Mouse (Mus musculus): ENCODE data around the gene Vps52.
A peak's percentile ranks its signal among the peaks of the same experiment; 100 is the strongest.

The Vps52 gene

DNA sequence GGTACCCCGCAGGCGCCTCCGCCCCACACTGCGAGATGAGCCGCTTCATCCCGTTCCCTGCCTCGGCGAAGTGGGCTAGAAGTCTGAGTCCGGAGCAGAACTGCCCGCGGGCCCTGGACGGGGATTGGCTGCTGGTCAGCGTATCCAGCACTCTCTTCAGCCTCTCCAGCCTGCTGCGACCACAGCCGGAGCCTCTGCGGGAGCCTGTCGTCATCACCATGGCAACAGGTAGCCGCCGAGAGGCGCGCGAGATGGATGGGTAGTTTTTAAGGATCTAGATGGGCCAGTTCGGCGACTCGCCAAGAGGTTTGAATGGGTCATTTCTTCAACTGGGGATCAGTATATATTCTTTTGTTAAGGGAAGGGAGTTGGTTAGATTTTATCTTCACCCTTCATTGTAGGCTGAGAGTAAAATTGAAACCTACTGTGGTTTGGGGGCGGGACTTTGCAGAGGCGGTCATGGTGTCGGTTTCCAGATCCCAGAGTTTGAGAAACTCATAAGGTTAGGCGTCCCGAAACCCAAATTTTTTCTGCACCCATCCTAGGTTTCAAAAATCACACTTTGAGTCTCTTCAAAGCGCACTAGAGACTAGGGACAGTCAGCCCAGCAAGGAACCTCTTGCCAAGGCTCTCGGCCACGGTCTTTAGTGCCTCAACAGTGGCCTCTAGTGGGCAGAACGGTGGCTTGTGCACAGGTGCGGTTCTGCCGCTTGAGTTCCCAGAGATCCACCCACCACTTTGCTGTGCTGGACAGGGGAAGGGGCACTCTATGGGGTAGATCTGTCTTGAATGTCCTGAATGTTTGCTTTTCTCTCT lies 35.1 kb upstream of the Vps52 start:
- DNase-seq (ENCODE audit: low spot score in 2 of 2), result peak; percentile 81 to 90

DNA sequence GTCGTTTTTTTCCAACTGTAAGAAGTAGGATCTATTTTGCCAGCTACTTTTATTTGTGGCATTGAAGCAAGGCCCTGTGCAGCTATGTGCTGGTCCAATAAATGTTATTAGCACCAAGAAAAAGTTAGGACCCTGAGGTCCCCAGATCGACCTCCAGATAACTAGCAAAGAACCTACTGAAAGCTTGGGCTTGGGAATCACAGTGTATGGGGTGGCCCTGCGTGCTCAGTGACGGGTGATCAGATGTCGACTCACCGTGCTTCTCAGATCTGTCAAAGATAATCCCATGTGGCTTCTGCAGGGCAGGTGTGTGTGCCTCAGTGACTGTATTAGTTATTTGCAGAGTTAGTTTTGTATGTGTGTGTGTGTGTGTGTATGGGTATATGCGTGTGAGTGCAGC lies 34.3 kb upstream of the Vps52 start:
- no peak for DNase-seq (ENCODE audit: low spot score in 2 of 2)

DNA sequence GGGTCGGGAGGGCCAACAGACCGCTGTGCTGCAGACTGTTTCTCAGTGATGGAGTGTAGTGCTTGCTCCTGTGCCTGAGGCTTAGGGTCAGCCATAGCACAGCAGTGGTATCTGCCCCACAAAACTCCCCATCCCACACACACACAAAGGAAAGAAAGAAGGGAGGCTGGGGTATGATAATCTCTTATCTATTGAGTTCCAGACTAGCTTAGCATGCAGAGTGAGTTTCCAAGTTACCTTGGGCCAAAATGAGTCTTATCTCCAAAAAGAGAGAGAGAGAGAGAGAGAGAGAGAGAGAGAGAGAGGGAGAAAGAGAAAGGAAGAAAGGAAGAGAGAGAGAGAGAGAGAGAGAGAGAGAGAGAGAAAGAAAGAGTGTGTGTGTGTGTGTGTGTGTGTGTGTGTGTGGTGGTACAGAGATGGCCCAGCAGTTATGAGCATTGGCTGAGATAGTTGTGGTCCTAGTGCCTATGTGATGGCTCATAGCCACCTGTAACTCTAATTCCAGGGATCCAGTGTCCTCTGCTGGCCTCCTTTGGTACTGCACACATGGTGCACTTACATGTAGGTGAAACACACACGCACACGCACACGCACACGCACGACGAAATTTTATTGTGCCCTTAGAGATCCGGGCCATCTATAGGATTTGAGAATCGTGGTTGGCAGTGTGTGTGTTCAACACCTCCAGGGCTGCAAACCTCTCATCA lies 30.9 kb upstream of the Vps52 start:
- peak in 1 of 2 experiments; percentile 63 for DNase-seq (ENCODE audit: low spot score in 2 of 2)

DNA sequence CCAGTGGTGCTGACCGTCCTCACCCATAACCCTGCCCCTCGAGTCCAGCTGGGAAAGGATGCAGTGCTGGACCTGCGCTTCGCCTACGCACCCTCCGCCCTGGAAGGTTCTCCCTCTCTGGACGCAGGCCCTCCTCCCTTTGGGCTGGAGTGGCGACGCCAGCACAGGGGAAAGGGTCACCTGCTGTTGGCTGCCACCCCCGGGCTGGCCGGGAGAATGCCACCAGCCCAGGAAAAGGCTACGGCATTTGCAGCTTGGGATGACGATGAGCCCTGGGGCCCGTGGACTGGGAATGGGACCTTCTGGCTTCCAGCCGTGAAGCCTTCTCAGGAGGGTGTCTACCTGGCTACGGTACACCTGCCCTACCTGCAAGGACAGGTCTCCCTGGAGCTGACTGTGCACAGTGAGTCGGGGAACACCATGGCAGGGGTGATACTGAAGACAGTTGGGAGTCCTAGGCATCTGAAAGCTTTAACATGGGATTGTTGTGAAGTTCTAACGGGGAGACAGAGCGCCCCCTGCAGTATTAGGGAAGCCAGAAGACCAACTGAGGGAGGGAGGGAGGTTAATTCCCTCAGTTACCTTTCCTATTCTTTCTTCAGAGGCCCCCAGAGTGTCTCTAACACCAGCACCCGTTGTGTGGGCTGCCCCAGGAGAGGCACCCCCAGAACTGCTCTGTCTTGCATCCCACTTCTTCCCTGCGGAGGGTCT lies 30.1 kb upstream of the Vps52 start:
- no peak for DNase-seq (ENCODE audit: low spot score in 2 of 2)

DNA sequence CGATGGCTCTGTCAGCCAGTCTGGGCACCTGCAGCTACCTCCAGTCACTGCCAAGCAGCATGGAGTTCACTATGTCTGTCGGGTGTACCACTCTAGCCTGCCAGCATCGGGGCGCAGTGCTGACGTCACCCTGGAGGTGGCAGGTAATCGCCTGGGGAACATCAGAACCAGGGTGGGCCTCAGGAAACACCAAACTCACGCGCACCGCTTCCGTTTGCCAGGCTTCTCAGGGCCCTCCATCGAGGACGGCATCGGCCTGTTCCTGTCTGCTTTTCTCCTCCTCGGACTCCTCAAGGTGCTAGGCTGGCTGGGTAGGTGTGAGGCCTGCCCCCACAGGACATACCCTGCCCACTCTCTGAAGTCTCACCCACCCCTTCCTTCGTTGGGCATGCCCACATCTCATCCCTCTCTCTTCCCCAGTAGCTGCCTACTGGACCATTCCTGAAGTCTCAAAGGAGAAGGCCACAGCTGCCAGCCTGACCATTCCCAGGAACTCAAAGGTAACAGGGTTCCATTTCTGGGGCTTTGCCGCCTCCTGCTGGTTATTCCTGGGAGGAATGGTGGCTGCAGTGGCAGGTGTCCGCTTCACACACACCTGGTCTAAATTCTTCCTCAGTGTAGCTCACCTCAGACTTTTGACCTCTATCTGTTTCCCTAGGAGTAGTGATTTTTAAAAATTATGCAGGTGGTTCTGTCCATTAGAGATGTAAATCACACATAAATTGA lies 29.2 kb upstream of the Vps52 start:
- DNase-seq (ENCODE audit: low spot score in 2 of 2), result no peak

DNA sequence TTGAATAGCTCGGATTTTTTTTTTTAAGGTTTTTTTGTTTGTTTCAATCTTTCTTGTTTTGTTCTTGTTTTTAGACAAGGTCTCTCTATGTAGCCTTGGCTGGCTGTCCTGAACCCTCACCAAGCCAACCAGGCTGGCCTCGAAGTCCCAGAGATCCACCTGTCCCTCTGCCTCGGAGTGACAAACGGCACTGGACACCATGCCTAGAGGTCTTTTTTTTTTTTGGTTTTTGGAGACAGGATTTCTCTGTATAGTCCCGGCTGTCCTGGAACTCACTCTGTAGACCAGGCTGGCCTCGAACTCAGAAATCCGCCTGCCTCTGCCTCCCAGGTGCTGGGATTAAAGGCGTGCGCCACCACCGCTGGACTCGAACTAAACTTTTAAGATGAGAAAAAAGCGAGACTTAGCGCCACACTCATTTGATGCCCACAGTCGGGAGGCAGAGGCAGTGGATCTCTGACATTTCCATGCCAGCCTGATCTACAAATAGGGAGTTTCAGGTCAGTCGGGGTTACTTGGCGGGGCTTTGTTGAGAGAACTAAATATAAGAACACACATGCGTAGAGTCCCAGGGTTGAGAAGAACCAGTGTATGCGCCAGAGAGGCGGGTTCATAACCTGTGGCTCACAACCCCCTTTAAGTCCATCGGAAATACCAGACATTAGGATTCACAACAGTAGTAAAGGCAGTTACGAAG lies 27.2 kb upstream of the Vps52 start:
- no peak for DNase-seq (ENCODE audit: low spot score in 2 of 2)

DNA sequence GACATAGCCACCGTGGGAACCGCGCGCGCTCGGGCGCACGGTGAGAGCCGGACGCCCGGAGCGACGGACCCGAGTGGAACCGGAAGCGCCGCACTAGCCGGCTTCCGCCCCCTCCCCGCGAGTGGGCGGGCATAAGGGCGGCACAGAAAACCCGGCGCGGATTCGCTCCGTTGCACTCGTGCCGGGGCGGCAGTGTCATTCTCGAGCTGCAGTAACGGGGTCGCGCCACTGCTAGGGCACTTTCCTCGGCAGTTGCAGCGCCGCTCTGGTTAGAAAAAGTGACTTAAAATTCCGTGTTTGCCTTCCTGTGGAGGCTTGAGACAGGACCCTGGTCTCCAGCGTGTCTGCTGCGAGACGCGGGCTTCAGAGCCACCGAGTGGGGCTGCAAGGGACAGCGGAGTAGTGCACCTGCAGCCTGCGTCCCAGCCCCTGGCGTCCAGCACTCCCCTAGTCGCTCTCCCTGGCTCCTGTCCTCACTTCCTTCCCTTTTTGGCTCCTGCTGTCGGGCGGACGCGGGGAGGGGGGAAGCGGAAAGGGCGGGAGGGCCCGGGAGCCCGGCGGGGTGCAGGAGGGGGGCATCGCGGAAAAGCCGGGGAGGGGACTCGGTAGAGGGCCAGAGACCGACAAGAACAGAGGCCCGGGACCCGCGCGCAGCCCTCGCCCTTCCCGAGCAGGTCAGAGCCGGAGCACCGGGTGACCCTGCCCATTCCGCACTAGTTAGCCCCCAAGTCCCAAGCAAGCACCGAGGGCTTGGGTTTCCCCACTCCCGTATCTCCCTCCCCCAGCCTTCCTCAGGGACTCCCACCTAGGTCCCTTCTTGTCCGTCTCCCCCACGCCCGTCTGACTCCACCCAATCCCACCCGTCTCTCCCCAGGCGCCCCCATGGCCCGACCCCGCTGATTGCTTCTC lies 26.0 kb upstream of the Vps52 start, which contains the start of gene Rgl2:
TSS of gene Rgl2 (plus strand) at position 173 of the 909 bp plus-strand sequence.
- DNase-seq (ENCODE audit: low spot score in 2 of 2), result peak; percentile 96 to 98

DNA sequence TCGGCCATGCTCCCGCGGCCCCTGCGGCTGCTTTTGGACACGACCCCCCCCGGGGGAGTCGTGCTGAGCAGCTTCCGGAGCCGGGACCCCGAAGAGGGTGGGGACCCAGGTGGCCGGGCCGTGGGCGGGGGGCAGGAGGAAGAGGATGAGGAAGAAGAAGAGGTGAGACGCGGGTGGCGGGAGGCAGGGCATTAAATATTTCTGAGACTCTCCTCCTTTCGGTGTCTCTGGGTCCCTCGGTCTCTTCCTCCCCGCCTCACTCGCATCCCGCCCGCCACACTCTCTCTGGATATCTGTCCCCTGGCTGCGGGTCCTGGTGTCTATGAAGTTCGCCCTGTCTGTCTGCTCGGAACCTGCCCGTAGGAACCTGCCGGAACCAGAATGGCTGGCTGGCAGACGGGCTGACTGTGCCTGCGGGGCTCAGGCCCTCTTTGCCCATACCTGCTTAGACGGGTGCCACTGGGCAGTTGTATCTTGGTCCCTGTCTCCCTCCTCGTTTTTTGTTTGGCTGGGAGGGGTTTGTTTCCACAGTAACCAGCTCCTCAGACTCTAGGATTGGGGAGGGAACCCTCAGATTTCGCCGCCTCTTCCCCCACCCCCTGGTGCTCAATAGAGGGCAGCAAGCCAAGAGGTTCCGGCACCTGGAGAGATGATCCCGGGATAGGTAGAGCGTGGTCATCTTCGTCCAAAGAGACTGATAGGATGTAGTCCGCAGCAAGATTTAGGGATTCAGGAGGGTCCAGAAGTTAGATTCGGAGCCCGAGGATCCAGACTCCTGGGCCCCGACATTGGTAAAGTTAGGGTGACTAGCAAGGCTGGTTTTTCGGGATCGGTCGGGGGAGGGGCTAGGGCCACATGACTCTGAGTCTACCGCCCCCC lies 25.1 kb upstream of the Vps52 start:
- DNase-seq (ENCODE audit: low spot score in 2 of 2), result peak in 1 of 2 experiments; percentile 41

DNA sequence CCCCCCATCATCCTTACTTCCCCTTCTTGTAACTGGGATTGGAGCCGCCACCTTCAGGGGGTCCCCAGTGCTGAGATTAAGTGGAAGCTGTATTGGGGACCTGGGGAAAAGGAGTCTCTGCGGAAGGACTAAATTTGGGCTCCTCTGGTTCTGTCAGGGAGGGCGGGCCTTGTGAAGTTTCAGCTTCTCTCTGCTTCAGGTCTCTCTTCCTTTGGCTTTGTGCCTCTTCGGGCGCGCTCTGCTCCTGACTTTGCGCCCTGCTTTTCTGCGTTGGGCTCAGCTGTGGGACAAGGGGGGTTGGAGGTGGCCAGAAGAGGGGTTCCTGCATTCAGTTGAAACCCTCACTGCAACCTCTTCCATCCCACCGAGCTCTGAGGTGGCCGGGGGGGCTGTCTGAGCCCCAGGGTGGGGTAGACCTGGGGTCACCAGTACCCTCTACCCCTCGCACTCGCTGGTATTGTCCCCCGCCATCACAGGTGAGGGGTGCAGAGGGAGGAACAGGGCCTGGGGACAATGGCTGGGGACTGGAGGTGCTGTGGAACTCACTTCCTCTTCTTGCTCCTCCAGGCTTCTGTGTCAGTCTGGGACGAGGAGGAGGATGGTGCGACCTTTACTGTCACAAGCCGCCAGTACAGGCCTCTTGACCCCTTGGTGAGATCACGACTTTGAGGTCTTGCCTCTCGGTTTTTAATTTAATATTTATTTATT lies 24.3 kb upstream of the Vps52 start:
- DNase-seq (ENCODE audit: low spot score in 2 of 2), result no peak

DNA sequence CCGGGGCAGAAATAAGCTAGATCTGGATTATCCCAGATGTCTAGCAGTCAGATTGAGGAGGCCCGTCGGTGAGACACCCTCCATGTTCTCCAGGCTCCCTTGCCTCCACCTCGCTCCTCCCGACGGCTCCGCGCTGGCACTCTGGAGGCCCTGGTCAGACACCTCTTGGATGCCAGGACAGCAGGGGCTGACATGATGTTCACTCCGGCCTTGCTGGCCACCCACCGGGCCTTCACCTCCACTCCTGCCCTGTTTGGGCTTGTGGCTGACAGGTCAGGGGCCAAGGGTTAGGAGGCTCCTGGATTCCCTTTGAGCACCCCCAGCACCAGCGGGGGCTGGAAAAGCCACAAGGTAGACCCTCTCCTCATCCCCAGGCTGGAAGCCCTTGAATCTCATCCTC lies 23.7 kb upstream of the Vps52 start:
- no peak for DNase-seq (ENCODE audit: low spot score in 2 of 2)

DNA sequence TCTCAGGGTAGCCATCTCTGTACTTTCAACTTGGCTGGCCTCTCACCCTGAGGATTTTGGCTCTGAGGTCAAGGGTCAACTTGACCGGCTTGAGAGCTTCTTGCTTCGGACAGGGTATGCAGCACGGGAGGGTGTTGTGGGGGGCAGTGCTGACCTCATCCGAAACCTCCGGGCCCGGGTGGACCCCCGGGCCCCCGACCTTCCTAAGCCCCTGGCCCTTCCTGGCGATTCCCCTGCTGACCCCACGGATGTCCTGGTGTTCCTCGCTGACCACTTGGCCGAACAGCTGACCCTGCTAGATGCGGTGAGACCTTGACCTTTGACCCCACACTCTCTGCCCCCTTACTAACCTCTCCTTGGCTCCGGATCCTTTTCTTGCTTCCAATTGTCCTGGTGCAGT lies 23.2 kb upstream of the Vps52 start:
- DNase-seq (ENCODE audit: low spot score in 2 of 2), result no peak

DNA sequence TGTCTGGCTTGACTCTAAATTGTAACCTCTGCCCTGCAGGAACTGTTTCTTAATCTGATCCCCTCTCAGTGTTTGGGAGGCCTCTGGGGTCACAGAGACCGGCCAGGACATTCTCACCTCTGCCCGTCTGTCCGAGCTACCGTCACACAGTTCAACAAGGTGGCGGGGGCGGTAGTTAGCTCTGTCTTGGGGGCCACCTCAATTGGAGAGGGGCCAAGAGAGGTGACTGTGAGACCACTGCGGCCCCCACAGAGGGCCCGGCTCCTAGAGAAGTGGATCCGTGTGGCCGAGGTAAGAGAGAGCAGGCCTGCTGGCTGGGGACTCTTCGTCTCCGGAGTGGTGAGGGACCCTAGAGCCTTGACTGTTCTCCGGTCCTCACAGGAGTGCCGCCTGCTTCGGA lies 22.6 kb upstream of the Vps52 start:
- DNase-seq (ENCODE audit: low spot score in 2 of 2), result no peak

DNA sequence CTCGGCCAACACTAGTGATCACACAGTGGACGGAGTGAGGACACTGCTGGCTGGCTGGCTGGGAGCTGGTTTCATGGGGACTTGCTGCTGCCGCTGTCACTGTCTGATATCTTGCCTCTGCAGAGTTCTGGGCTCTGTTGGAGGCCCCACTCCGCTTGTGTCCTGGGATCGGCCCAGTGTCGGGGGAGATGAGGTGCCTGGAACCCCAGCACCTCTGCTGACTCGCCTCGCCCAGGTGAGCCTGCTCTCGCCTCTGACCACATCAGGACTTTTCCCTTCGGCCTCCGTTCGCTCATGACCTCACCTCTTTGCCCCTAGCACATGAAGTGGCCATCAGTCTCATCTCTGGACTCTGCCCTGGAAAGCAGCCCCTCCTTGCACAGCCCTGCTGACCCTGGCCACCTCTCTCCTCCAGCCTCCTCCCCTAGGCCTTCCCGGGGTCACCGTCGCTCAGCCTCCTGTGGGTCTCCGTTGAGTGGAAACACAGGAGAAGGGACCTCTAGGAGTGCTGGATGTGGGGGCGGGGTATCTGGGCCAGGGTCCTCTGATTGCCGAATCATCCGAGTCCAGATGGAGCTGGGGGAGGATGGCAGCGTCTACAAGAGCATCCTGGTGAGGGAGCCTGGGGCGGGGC lies 20.1 kb upstream of the Vps52 start:
- no peak for DNase-seq (ENCODE audit: low spot score in 2 of 2)

DNA sequence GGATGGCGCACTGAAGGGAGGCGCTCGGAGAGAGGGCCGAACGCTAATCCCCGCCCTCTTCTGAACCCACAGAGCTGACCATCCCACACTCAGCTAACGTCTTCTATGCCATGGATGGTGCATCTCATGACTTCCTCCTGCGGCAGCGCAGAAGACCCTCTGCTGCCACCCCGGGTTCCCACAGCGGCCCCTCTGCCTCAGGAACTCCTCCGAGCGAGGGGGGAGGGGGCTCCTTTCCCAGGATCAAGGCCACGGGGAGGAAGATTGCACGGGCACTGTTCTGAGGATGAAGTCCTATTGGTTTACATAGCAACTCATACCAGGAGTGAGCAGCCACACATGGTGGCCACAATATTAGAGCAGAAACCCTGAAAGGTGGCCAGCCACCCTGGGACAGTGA lies 18.6 kb upstream of the Vps52 start:
- no peak for DNase-seq (ENCODE audit: low spot score in 2 of 2)

DNA sequence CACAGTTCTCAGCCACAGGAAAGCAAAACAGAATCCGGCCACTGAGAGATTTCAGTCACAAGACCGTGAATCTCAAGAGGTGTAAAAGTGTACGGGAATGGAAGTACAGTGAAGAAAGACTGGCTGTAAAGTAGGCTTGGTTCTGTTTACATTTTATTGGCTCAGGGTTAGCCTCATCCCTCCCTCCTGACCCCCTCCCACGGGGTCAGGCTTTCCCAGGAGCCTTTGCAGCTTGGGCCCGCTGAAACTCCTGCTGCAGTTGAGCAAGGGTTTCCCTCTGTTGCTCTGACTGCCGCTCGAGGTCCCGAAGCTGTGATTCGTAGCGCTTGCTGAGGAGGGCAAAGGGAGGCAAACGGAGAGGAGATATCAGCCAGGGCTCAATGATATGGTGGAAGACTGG lies 16.8 kb upstream of the Vps52 start:
- DNase-seq (ENCODE audit: low spot score in 2 of 2), result no peak

DNA sequence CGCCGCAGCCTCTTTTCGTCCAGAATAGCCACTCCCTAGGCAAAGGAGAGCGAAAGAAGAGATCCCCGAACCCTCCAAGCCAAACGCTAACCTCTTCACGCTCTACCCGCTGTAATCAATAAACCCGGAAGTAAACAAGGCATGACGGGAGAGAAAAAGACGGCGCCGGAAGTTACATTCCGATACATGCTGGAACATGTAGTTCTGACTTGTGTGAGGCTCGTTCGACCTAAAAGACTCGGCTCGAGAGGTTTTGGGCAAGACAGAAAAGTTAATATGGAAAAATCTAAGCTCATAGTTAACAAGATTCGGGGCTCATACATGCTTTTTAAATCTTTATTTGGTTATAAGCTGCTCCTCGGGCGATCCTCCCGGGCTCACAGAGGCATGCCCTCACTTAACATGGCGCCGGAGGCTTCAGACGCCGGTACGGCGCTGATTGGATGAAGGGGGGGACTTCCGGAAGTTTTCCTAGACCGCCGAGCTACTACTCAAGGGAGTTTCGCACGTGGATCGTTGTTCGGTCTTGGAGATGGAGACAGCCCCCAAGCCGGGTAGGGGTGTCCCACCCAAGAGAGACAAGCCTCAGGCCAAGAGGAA lies 15.3 kb upstream of the Vps52 start, which contains the start of the genes Pfdn6 and Wdr46:
TSS of gene Pfdn6 (minus strand) at position 138 of the 600 bp plus-strand sequence.
TSS of gene Wdr46 (plus strand) at position 455 of the 600 bp plus-strand sequence.
- peak; percentile 68 to 82 for DNase-seq (ENCODE audit: low spot score in 2 of 2)

DNA sequence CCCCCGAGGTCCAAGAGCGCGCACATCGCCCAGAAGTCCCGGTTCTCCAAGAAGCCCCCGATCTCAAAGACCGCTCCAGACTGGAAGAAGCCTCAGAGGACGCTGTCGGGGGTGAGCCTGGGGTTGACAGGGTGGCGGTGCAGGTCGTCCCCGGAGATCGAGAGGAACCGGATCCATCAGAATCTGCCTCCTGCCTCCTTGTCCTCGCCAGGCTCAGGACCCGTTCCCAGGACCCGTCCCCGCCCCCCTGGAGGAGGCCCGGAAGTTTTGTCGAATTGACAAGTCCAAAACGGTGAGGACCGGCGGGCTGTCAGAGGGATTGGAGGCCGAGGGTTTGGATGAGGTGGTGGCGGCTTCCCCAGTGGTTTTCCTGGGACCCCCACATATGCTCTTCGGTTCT lies 14.6 kb upstream of the Vps52 start:
- DNase-seq (ENCODE audit: low spot score in 2 of 2), result no peak

Data from spleen, postnatal 14 days (tissue).